ENCODE assay signal across 9 mouse cellular contexts in genomic region chr10:13686127-13686526, GRCm38 (mm10).
DNase-seq lines count a peak whose midpoint lies in the region; ATAC-seq and TF ChIP-seq lines count a peak whose summit lies in the region.
"Had no signal": no experiment of that assay in that cellular context is flagged by ENCODE, and none has a peak within 500 bp of the region (broad histone marks: within the 10 kb centered on the region; RNA-seq: fewer than 3 reads in every experiment).

No protein-coding gene starts in this region.

- TF ChIP-seq EP300 in CH12.LX (IDR thresholded peaks at IDR 0.05; ENCODE audit: low read length), result no peak

- no peak overlapping the region; the same call in 1 of the 2 replicates for H3K4me2 ChIP-seq in CH12.LX (ENCODE audit: insufficient read depth, low read depth, poor library complexity, severe bottlenecking)
- H3K4me2 ChIP-seq in heart, embryonic 16.5 days (ENCODE audit: low read depth, low read length), result no peak overlapping the region

- peak; percentile 12 for DNase-seq in gastrocnemius, adult 18-20 months (ENCODE audit: low spot score)
- DNase-seq in gastrocnemius, postnatal 4 days (ENCODE audit: low spot score in 2 of 2), result no peak
- DNase-seq in CH12.LX (ENCODE audit: extremely low read depth), result peak; percentile 15
- DNase-seq in liver, adult 2 months (ENCODE audit: extremely low read depth, low read depth, low spot score), result peak; percentile 41
- DNase-seq in embryo, embryonic 9.5 days (ENCODE audit: extremely low spot score), result no peak
- no peak for DNase-seq in right cerebral cortex, postnatal 4 days
- DNase-seq: gastrocnemius, postnatal 10 days had no signal

- no peak overlapping the region for H3K9ac ChIP-seq in CH12.LX (ENCODE audit: insufficient read depth, low read depth)
- no peak overlapping the region for H3K9ac ChIP-seq in heart, embryonic 16.5 days (ENCODE audit: low read length)
- H3K9ac ChIP-seq in liver, adult 2 months (ENCODE audit: low read depth, low read length), result no peak overlapping the region

- H3K79me2 ChIP-seq in CH12.LX (replicated peaks; ENCODE audit: control insufficient read depth, extremely low read depth, insufficient read depth, poor library complexity, severe bottlenecking), result no peaks in the 10 kb centered on the region
- no peaks in the 10 kb centered on the region for H3K79me2 ChIP-seq in liver, adult 2 months (ENCODE audit: control insufficient read depth, insufficient read depth, low read length)

- TF ChIP-seq POLR2A in CH12.LX (IDR thresholded peaks at IDR 0.05; ENCODE audit: low read depth, low read length), result no peak
- no peak for TF ChIP-seq POLR2A in liver, adult 2 months (IDR thresholded peaks at IDR 0.05; ENCODE audit: extremely low read depth, insufficient read depth, low read length)

- H3K4me3 ChIP-seq in CH12.LX (replicated peaks in 1 of 3; ENCODE audit: low read depth in 2 of 3, low read length in 2 of 3, poor library complexity in 1 of 3), result no peak overlapping the region
- no peak overlapping the region for H3K4me3 ChIP-seq in heart, embryonic 16.5 days (ENCODE audit: low read length)
- no peak overlapping the region for H3K4me3 ChIP-seq in liver, adult 2 months (ENCODE audit: insufficient read depth, low read depth, low read length)

- H3K36me3 ChIP-seq in CH12.LX (replicated peaks in 1 of 2; ENCODE audit: control insufficient read depth in 1 of 2, insufficient read depth in 1 of 2, low read length in 1 of 2), result no peaks in the 10 kb centered on the region
- 0 out of 2 replicates have a peak, but pooled peaks cover 2% of the 10 kb centered on the region for H3K36me3 ChIP-seq in heart, embryonic 16.5 days (ENCODE audit: control insufficient read depth, insufficient read depth)
- H3K36me3 ChIP-seq in liver, adult 2 months (ENCODE audit: control insufficient read depth, insufficient read depth, low read length), result no peaks in the 10 kb centered on the region; the same call in 1 of the 2 replicates

- H3K9me3 ChIP-seq in CH12.LX (replicated peaks; ENCODE audit: low read length), result no peaks in the 10 kb centered on the region
- no peaks in the 10 kb centered on the region for H3K9me3 ChIP-seq in heart, embryonic 16.5 days (replicated peaks; ENCODE audit: control insufficient read depth, low read length)

- no peak overlapping the region for H3K27ac ChIP-seq in CH12.LX (ENCODE audit: insufficient read depth, low read depth)
- H3K27ac ChIP-seq in heart, embryonic 16.5 days (ENCODE audit: low read length), result 0 out of 2 replicates have a peak overlapping the region, but pooled peaks have one; percentile 6
- no peak overlapping the region for H3K27ac ChIP-seq in liver, adult 2 months (replicated peaks; ENCODE audit: insufficient read depth, low read depth, low read length)

- in situ Hi-C loops in CH12.LX (cut with MboI; ENCODE audit: low pct_ligation_motif_present, low pct_unique_long_range_greater_than_20kb, low sequenced_read_pairs), result no loop called here

- H3K4me1 ChIP-seq in CH12.LX (ENCODE audit: control insufficient read depth in 1 of 2, insufficient read depth in 2 of 2), result peaks cover 4 to 13% of the 10 kb centered on the region in 2 experiments; a peak in 3 of 4 replicates
- H3K4me1 ChIP-seq in heart, embryonic 16.5 days (ENCODE audit: control insufficient read depth, insufficient read depth, low read length), result peaks cover 10% of the 10 kb centered on the region; the same call in 1 of the 2 replicates
- H3K4me1 ChIP-seq in liver, adult 2 months (ENCODE audit: control insufficient read depth, insufficient read depth, low read length), result peaks cover 2% of the 10 kb centered on the region; the same call in 1 of the 2 replicates

- TF ChIP-seq RAD21 in CH12.LX (IDR thresholded peaks at IDR 0.05; ENCODE audit: low read depth, low read length), result no peak

- ATAC-seq in heart, embryonic 16.5 days (replicated peaks; ENCODE audit: extremely low read depth, insufficient read depth, low FRiP score), result peak; percentile 50
- no peak for ATAC-seq in erythroblast, adult 5-6 weeks (replicated peaks; ENCODE audit: low FRiP score, poor library complexity, severe bottlenecking)

- 26% methylated on average over 5 of the region's 5 CpGs for WGBS in heart, embryonic 16.5 days
- WGBS in liver, adult 2 months, result 68% methylated on average over 5 of the region's 5 CpGs

- TF ChIP-seq CTCF in CH12.LX (conservative IDR thresholded peaks at IDR 0.05 in 1 of 2, IDR thresholded peaks at IDR 0.05 in 1 of 2; ENCODE audit: low read depth in 2 of 2, low read length in 2 of 2), result no peak
- TF ChIP-seq CTCF in liver, adult 2 months (IDR thresholded peaks at IDR 0.05; ENCODE audit: low read depth, low read length), result no peak

- dilution Hi-C loops in CH12.LX (cut with MboI; ENCODE audit: extremely low pct_ligation_motif_present, extremely low pct_unique_long_range_greater_than_20kb, low sequenced_read_pairs), result no loop called here

- no peaks in the 10 kb centered on the region for H3K27me3 ChIP-seq in CH12.LX (replicated peaks)
- H3K27me3 ChIP-seq in heart, embryonic 16.5 days (ENCODE audit: control insufficient read depth, insufficient read depth, low read length), result no peaks in the 10 kb centered on the region
- H3K27me3 ChIP-seq in liver, adult 2 months (ENCODE audit: control insufficient read depth, insufficient read depth, low read length), result no peaks in the 10 kb centered on the region

TF ChIP-seq in CH12.LX, 34 proteins besides CTCF, POLR2A, EP300 and RAD21:
- TF ChIP-seq HCFC1 (IDR thresholded peaks at IDR 0.05; ENCODE audit: low read depth, low read length) (no peak), ZC3H11A (IDR thresholded peaks at IDR 0.05; ENCODE audit: low read depth, low read length) (no peak), ETS1 (conservative IDR thresholded peaks at IDR 0.05; ENCODE audit: low read depth, low read length) (no peak), ZNF384 (IDR thresholded peaks at IDR 0.05; ENCODE audit: low read depth, low read length) (no peak), UBTF (IDR thresholded peaks at IDR 0.05; ENCODE audit: low read depth, low read length) (no peak), GABPA (IDR thresholded peaks at IDR 0.05; ENCODE audit: insufficient replicate concordance, low read depth, low read length) (no peak), JUN (IDR thresholded peaks at IDR 0.05; ENCODE audit: insufficient read depth, low read depth, low read length) (no peak), CHD2 (IDR thresholded peaks at IDR 0.05; ENCODE audit: low read length) (no peak), USF1 (IDR thresholded peaks at IDR 0.05; ENCODE audit: low read depth, low read length) (no peak), BHLHE40 (IDR thresholded peaks at IDR 0.05; ENCODE audit: low read depth, low read length) (no peak)

Comparison
In these comparisons a context has a peak if more than half of its experiments do, and no peak if none do; other contexts are left out.
1. DNase-seq: peak in gastrocnemius, adult 18-20 months (single experiment), CH12.LX (single experiment) and liver, adult 2 months (single experiment); none in gastrocnemius, postnatal 4 days (0 of 2), embryo, embryonic 9.5 days (single experiment) and right cerebral cortex, postnatal 4 days (single experiment).